Mouse (Mus musculus) common myeloid progenitor, adult 5-6 weeks (primary cell): ENCODE data around the gene Senp1. TPM values are rescaled to one million over a fixed set of nuclear protein-coding genes. Genes with fewer than 3 reads are reported as not detected.

Experiments used
- ATAC-seq: replicated peaks from 2 replicates; pipeline ENCODE4 v1.8.0; 2016; ENCODE audit warnings: low read depth, mild to moderate bottlenecking, moderate TSS enrichment, inconsistent platforms; ENCODE audit not compliant: poor library complexity, severe bottlenecking
- total RNA-seq: library from RNA; stranded (forward); fragments of 200-1000, 187-1606 nt; gene quantifications from 2 replicates; pipeline ENCODE4 v1.2.3, GENCODE M21; 2017

Senp1 gene
- total RNA-seq, 1 experiment from 2014 or later = 56.1 TPM

- no peak for ATAC-seq
Observed at GRCm38 (mm10) chr15:98065881-98066280, 27.7 kb downstream of the Senp1 start.

GRCm38 (mm10) chr15:98055246-98055645, 38.3 kb downstream of the Senp1 start:
- ATAC-seq = no peak

GRCm38 (mm10) chr15:98051685-98052084, 41.9 kb downstream of the Senp1 start:
- ATAC-seq = no peak

GRCm38 (mm10) chr15:98048918-98049700, 44.4 kb downstream of the Senp1 start:
- no peak for ATAC-seq

GRCm38 (mm10) chr15:98044387-98044786, 49.2 kb downstream of the Senp1 start:
- ATAC-seq = no peak

GRCm38 (mm10) chr15:98043967-98044366, 49.6 kb downstream of the Senp1 start:
- no peak for ATAC-seq

GRCm38 (mm10) chr15:98042508-98042907, 51.0 kb downstream of the Senp1 start:
- no peak for ATAC-seq

- ATAC-seq = no peak
Observed at GRCm38 (mm10) chr15:98039682-98040081, 53.9 kb downstream of the Senp1 start.

GRCm38 (mm10) chr15:98036578-98036977, 57.0 kb downstream of the Senp1 start:
- no peak for ATAC-seq

- ATAC-seq = no peak
Observed at GRCm38 (mm10) chr15:98035076-98035755, 58.3 kb downstream of the Senp1 start.

- ATAC-seq = no peak
Observed at GRCm38 (mm10) chr15:98033233-98033748, 60.3 kb downstream of the Senp1 start.

GRCm38 (mm10) chr15:98029798-98030197, 63.7 kb downstream of the Senp1 start:
- no peak for ATAC-seq

GRCm38 (mm10) chr15:98026967-98027904, 66.3 kb downstream of the Senp1 start:
- no peak for ATAC-seq

- no peak for ATAC-seq
Observed at GRCm38 (mm10) chr15:98025611-98026010, 67.9 kb downstream of the Senp1 start.

GRCm38 (mm10) chr15:98023137-98023536, 70.4 kb downstream of the Senp1 start:
- ATAC-seq = no peak

- no peak for ATAC-seq
Observed at GRCm38 (mm10) chr15:98021886-98022285, 71.7 kb downstream of the Senp1 start.

GRCm38 (mm10) chr15:98019047-98019446, 74.5 kb downstream of the Senp1 start:
- ATAC-seq = no peak

GRCm38 (mm10) chr15:98017925-98018324, 75.6 kb downstream of the Senp1 start:
- no peak for ATAC-seq

- no peak for ATAC-seq
Observed at GRCm38 (mm10) chr15:98012810-98013209, 80.7 kb downstream of the Senp1 start.

GRCm38 (mm10) chr15:98005181-98005580, 88.4 kb downstream of the Senp1 start:
- no peak for ATAC-seq
